Mouse (Mus musculus) neural tube, embryonic 12.5 days (tissue): Measurements from ENCODE around the gene Smim24. TPM values are rescaled to one million over a fixed set of nuclear protein-coding genes. Genes with fewer than 3 reads are reported as not detected.

Experiments used
- ATAC-seq: fragments of 200-750 bp; cut with Nextera tagmentation; 2 replicates; pipeline ENCODE4 v1.8.0; 2017; ENCODE audit warnings: low read depth, mild to moderate bottlenecking, moderate TSS enrichment, moderate library complexity; ENCODE audit not compliant: low FRiP score
- H3K27ac ChIP-seq: fragments of 300-500 bp; sonication (generic); 2 replicates; pipeline ENCODE4 v1.5.1; 2016
- H3K27me3 ChIP-seq: fragments of 300-500 bp; sonication (generic); replicated peaks from 2 replicates; pipeline ENCODE4 v1.6.1; 2016; ENCODE audit warnings: mild to moderate bottlenecking
- H3K36me3 ChIP-seq: fragments of 300-500 bp; sonication (generic); 2 replicates; pipeline ENCODE4 v1.6.1; 2016; ENCODE audit warnings: mild to moderate bottlenecking
- H3K4me1 ChIP-seq: fragments of 300-500 bp; sonication (generic); 2 replicates; pipeline ENCODE4 v1.6.1; 2016
- H3K4me2 ChIP-seq: fragments of 300-500 bp; sonication (generic); replicated peaks from 2 replicates; pipeline ENCODE4 v1.6.1; 2016; ENCODE audit warnings: mild to moderate bottlenecking
- H3K4me3 ChIP-seq: fragments of 300-500 bp; sonication (generic); 2 replicates; pipeline ENCODE4 v1.5.1; 2016
- H3K9ac ChIP-seq: fragments of 300-500 bp; sonication (generic); 2 replicates; pipeline ENCODE4 v1.6.1; 2016; ENCODE audit warnings: mild to moderate bottlenecking
- H3K9me3 ChIP-seq: fragments of 300-500 bp; sonication (generic); 2 replicates; pipeline ENCODE4 v1.6.1; 2016; ENCODE audit warnings: mild to moderate bottlenecking
- WGBS: fragments of 180-500 bp; shearing (Covaris S2); methylation state at CpG from one replicate; pipeline ENCODE4 v1.1.7; 2016; 5-methylcytosine and 5-hydroxymethylcytosine counted together
- polyA plus RNA-seq: library from polyadenylated mRNA; unstranded; fragments of >200 nt; fragmentation: Nextera tagmentation; extraction: Ambion mirVana; gene quantifications from 2 replicates; pipeline ENCODE4 v1.2.1, GENCODE M21; 2016

Gene Smim24
- polyA plus RNA-seq, result 2.1 and 2.7 TPM in 2 replicates

- Histone ChIP-seq H3K4me2 (peak within 1 kb of the TSS; percentile 51), H3K4me3 (peak within 1 kb of the TSS; percentile 11; the same call in 1 of the 2 replicates), H3K27ac (no peak within 1 kb of the TSS), H3K36me3 (peaks cover 13% of the 10 kb centered on the region), H3K9me3 (no peaks in the 10 kb centered on the region), H3K27me3 (no peaks in the 10 kb centered on the region), H3K9ac (peak within 1 kb of the TSS; percentile 44; the same call in 1 of the 2 replicates), H3K4me1 (peaks cover 37% of the 10 kb centered on the region)
- 65% methylated on average over 14 of the region's 14 CpGs for WGBS
- no peak for ATAC-seq
These were observed at the start of gene Smim24 for GRCm38 (mm10) chr10:81392781-81393185. Smim24 (plus strand) TSS chr10:81393051.

DNA sequence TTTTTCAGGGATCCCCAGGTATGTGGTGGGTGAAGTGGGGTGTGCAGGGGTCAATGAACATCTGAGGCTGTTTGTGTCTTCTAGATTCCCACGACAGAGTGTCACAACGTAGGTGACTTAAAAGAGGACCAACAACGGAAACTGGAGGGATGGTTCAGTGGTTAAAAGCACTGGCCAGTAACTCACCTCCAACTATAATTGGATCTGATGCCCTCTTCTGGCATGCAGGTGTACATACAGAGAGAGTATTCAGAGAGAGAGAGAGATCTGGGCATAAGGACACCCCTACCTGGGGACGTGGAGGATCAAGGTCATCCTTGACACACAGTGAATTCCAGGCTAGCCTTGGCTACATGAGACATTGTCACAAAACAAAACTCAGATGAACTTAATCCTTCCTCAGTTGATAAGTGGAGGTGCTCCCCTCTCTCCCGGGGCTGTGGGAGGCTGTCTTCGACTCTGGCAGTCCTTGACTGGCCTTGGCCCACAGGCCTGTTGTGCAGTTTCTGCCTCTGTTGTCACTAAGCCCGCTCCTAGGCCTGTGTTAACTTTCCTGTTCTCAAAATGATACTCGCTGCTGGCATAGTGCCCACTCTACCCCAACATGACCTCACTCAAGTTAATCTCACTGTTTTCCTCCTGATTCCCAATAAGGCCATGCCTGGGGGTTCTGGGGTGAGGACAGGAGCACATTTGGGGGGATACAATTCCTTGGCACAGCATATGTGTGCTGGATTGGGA lies 48.3 kb upstream of the Smim24 start:
- H3K4me2 ChIP-seq, result no peak overlapping the region

DNA sequence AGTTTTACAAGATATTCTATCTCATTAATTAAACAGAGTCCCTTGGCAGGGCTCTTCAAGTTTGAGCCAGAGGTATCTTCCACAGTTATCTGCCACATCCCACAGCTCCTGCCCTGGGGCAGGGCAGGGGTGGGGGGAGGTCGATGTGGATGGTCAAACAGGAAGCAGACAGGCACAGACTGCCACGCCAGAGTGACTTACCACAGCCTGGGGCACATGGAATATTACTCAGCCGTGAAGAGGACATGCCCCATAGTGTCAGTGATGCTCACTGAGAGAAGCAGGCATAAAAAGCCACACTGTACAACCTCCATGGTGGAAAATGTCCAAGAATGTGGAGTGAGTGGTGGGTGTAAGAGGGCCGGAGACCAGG lies 47.7 kb upstream of the Smim24 start:
- Histone ChIP-seq H3K27me3 (peaks cover 67% of the 10 kb centered on the region), H3K4me2 (no peak overlapping the region), H3K4me1 (peaks cover 34% of the 10 kb centered on the region), H3K9me3 (no peaks in the 10 kb centered on the region), H3K27ac (no peak overlapping the region), H3K9ac (no peak overlapping the region), H3K36me3 (peaks cover 15% of the 10 kb centered on the region; the same call in 1 of the 2 replicates), H3K4me3 (no peak overlapping the region)
- 80% methylated on average over 4 of the region's 4 CpGs for WGBS
- ATAC-seq, result no peak

More for the DNA sequence above, 48.3 kb upstream of the Smim24 start:
- 55% methylated on average over 8 of the region's 8 CpGs for WGBS
- no peak overlapping the region for H3K27ac ChIP-seq
- no peak for ATAC-seq
- H3K9ac ChIP-seq, result no peak overlapping the region
- H3K9me3 ChIP-seq, result no peaks in the 10 kb centered on the region
- H3K36me3 ChIP-seq, result peaks cover 15% of the 10 kb centered on the region; the same call in 1 of the 2 replicates
- peaks cover 30% of the 10 kb centered on the region for H3K4me1 ChIP-seq
- H3K27me3 ChIP-seq, result peaks cover 67% of the 10 kb centered on the region
- H3K4me3 ChIP-seq, result no peak overlapping the region

- Histone ChIP-seq H3K27me3 (peaks cover 54% of the 10 kb centered on the region), H3K9me3 (no peaks in the 10 kb centered on the region), H3K9ac (peak overlapping the region; percentile 46; the same call in 1 of the 2 replicates), H3K4me2 (peak overlapping the region; percentile 50), H3K36me3 (peaks cover 15% of the 10 kb centered on the region; the same call in 1 of the 2 replicates), H3K4me3 (peak overlapping the region; percentile 16; the same call in 1 of the 2 replicates), H3K27ac (no peak overlapping the region), H3K4me1 (peaks cover 34% of the 10 kb centered on the region)
- 5% methylated on average over 55 of the region's 55 CpGs for WGBS
- no peak for ATAC-seq
These were observed 46.3 kb upstream of the Smim24 start for GRCm38 (mm10) chr10:81346453-81347067.

DNA sequence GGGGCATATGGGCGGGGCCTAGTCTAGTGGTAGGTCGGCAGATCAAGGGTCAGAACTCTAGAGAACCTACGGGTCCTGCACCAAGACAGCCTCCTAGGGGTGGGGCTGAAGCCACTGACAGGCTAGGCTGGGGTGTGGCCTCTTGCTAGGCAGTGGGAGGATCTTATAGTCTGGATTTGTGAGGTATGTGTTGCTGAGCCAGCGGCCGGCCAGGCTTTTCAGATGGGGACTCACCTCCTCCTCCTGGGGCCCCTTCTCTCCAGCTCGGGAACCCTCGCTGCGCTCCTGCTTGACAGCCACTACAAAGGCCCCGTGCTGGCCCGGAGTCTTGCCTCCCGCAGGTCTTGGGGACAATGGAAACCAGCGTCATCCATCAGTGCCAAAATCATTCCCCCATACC lies 43.7 kb upstream of the Smim24 start:
- ATAC-seq, result no peak
- no peaks in the 10 kb centered on the region for H3K9me3 ChIP-seq
- H3K4me2 ChIP-seq, result peak overlapping the region; percentile 94
- 2% methylated on average over 12 of the region's 12 CpGs for WGBS
- H3K9ac ChIP-seq, result peak overlapping the region; percentile 74; the same call in 1 of the 2 replicates
- H3K4me1 ChIP-seq, result peaks cover 26% of the 10 kb centered on the region
- peaks cover 15% of the 10 kb centered on the region; the same call in 1 of the 2 replicates for H3K36me3 ChIP-seq
- no peak overlapping the region for H3K27ac ChIP-seq
- peaks cover 34% of the 10 kb centered on the region for H3K27me3 ChIP-seq
- peak overlapping the region; percentile 76; the same call in 1 of the 2 replicates for H3K4me3 ChIP-seq

GRCm38 (mm10) chr10:81349961-81350350 lies 42.9 kb upstream of the Smim24 start:
- WGBS, result under 1% methylated on average over 29 of the region's 29 CpGs
- peak overlapping the region; percentile 76 for H3K4me3 ChIP-seq
- peak overlapping the region; percentile 74 for H3K9ac ChIP-seq
- peaks cover 15% of the 10 kb centered on the region; the same call in 1 of the 2 replicates for H3K36me3 ChIP-seq
- ATAC-seq, result peak; percentile 22
- H3K4me1 ChIP-seq, result peaks cover 26% of the 10 kb centered on the region
- no peak overlapping the region for H3K27ac ChIP-seq
- no peaks in the 10 kb centered on the region for H3K9me3 ChIP-seq
- peaks cover 26% of the 10 kb centered on the region for H3K27me3 ChIP-seq
- H3K4me2 ChIP-seq, result peak overlapping the region; percentile 94

- under 1% methylated on average over 54 of the region's 54 CpGs for WGBS
- peak within 1 kb of the TSS; percentile 74 for H3K9ac ChIP-seq
- H3K36me3 ChIP-seq, result peaks cover 13% of the 10 kb centered on the region; the same call in 1 of the 2 replicates
- H3K27me3 ChIP-seq, result peaks cover 20% of the 10 kb centered on the region; the same call in 1 of the 2 replicates
- H3K4me3 ChIP-seq, result peak within 1 kb of the TSS; percentile 76
- no peaks in the 10 kb centered on the region for H3K9me3 ChIP-seq
- peak; percentile 95 for ATAC-seq
- peaks cover 26% of the 10 kb centered on the region for H3K4me1 ChIP-seq
- H3K4me2 ChIP-seq, result peak within 1 kb of the TSS; percentile 94
- H3K27ac ChIP-seq, result no peak within 1 kb of the TSS
These were observed 42.3 kb upstream of the Smim24 start, which contains the start of gene Hmg20b for GRCm38 (mm10) chr10:81350351-81351063. Hmg20b (minus strand) TSS chr10:81350480.

GRCm38 (mm10) chr10:81351678-81352291 lies 41.1 kb upstream of the Smim24 start:
- Histone ChIP-seq H3K9me3 (no peaks in the 10 kb centered on the region), H3K36me3 (peaks cover 8% of the 10 kb centered on the region; the same call in 1 of the 2 replicates), H3K27me3 (peaks cover 10% of the 10 kb centered on the region; the same call in 1 of the 2 replicates), H3K4me3 (no peak overlapping the region), H3K4me2 (no peak overlapping the region), H3K27ac (no peak overlapping the region), H3K4me1 (peaks cover 22% of the 10 kb centered on the region), H3K9ac (no peak overlapping the region)
- no peak for ATAC-seq
- 24% methylated on average over 9 of the region's 9 CpGs for WGBS

DNA sequence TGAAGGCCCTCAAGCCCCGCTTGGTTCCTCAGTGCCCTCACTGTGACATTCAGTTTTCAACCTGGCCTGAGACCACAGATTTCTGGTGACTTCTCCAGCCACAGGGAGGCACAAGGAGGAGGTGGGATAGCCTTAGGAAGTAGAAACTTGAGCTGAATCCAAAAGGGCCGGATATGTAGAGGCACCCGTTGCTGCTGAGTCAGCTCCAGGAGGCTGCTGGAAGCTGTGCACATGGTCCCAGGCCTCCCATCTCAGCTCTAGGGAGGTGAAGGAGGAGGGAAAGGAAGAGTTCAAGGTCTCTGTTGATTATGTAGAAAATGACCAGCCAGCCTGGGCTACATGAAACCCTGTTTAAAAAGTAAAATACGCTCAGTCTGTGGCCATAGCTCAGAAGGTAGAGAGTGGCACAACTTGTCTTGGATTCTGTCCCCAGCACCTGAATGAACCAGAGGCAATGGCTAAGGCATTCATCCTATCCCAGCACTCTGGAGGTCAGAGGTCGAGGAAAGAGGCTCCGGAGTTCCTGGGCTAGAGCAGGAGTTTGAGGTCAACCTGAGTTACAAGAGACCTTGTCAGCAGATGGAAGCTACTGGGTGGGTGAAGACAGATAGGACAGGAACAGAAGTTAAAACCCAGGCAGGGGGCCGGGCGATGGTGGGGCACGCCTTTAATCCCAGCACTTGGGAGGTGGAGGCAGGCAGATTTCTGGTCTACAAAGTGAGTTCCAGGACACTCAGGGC lies 37.9 kb upstream of the Smim24 start:
- peaks cover 20% of the 10 kb centered on the region for H3K4me1 ChIP-seq
- H3K36me3 ChIP-seq, result no peaks in the 10 kb centered on the region
- H3K9ac ChIP-seq, result no peak overlapping the region
- WGBS, result 78% methylated on average over 9 of the region's 9 CpGs
- no peak overlapping the region for H3K27ac ChIP-seq
- no peak overlapping the region for H3K4me3 ChIP-seq
- H3K9me3 ChIP-seq, result no peaks in the 10 kb centered on the region
- 0 out of 2 replicates have a peak, but pooled peaks cover 2% of the 10 kb centered on the region for H3K27me3 ChIP-seq
- ATAC-seq, result no peak
- no peak overlapping the region for H3K4me2 ChIP-seq

GRCm38 (mm10) chr10:81355533-81355932 lies 37.3 kb upstream of the Smim24 start:
- Histone ChIP-seq H3K27me3 (0 out of 2 replicates have a peak, but pooled peaks cover 2% of the 10 kb centered on the region), H3K4me3 (no peak overlapping the region), H3K9me3 (no peaks in the 10 kb centered on the region), H3K4me2 (no peak overlapping the region), H3K4me1 (peaks cover 22% of the 10 kb centered on the region), H3K27ac (no peak overlapping the region), H3K36me3 (no peaks in the 10 kb centered on the region), H3K9ac (no peak overlapping the region)
- WGBS, result 78% methylated on average over 4 of the region's 4 CpGs
- no peak for ATAC-seq
